Mouse (Mus musculus) urinary bladder, postnatal 0 days (tissue): ENCODE measurements around the gene Sfrp4. TPM values are rescaled to one million over a fixed set of nuclear protein-coding genes. Genes with fewer than 3 reads are reported as not detected.

Source experiments
- polyA plus RNA-seq: library from polyadenylated mRNA; unstranded; fragments of >200 nt; fragmentation: Nextera tagmentation; extraction: Ambion mirVana; gene quantifications from 2 replicates; pipeline ENCODE4 v1.2.1, GENCODE M21; 2015

The Sfrp4 gene
- polyA plus RNA-seq = 12.1 and 15.5 TPM in 2 replicates

GRCm38 (mm10) chr13:19622573-19623227, at the start of gene Sfrp4:
Gene Sfrp4 (plus strand): TSS chr13:19623104.

GRCm38 (mm10) chr13:19619216-19619927, 3.5 kb upstream of the Sfrp4 start, which contains the start of gene Epdr1:
Gene Epdr1 (minus strand): TSS chr13:19619927.

Other genes with a start within 250 kb of the Sfrp4 start
- gene Stard3nl, start 227.3 kb upstream of the Sfrp4 start, polyA plus RNA-seq = 88.7 and 91.1 TPM in 2 replicates
- 15.0 and 17.3 TPM in 2 replicates for gene Epdr1, start 3.2 kb upstream of the Sfrp4 start, polyA plus RNA-seq
- gene Nme8, start 74.7 kb downstream of the Sfrp4 start, polyA plus RNA-seq = not detected in 2 replicates
- 0.11 and 0.12 TPM in 2 replicates for gene Gpr141, start 201.2 kb downstream of the Sfrp4 start, polyA plus RNA-seq